Mouse (Mus musculus) heart, embryonic 12.5 days (tissue): ENCODE measurements at regions not wholly inside any gene's neighbourhood (a gene's known extent, or its start where the extent isn't known, plus 50 kb on each side); places are given as distances from the start of the nearest gene placed in this dataset.

Experiments used
- ATAC-seq: fragments of 200-750 bp; cut with Nextera tagmentation; 2 replicates; pipeline ENCODE4 v1.8.0; 2017; ENCODE audit warnings: moderate TSS enrichment, moderate library complexity; ENCODE audit not compliant: insufficient number of reproducible peaks, low FRiP score
- H3K27ac ChIP-seq: fragments of 300-500 bp; sonication (generic); 2 replicates; pipeline ENCODE4 v1.5.1; 2016; ENCODE audit warnings: mild to moderate bottlenecking, moderate library complexity; ENCODE audit not compliant: poor library complexity, severe bottlenecking
- H3K27me3 ChIP-seq: fragments of 300-500 bp; sonication (generic); replicated peaks from 2 replicates; pipeline ENCODE4 v1.6.1; 2016; ENCODE audit warnings: mild to moderate bottlenecking, moderate library complexity
- H3K36me3 ChIP-seq: fragments of 300-500 bp; sonication (generic); 2 replicates; pipeline ENCODE4 v1.6.1; 2016; ENCODE audit warnings: mild to moderate bottlenecking, moderate library complexity
- H3K4me1 ChIP-seq: fragments of 300-500 bp; sonication (generic); replicated peaks from 2 replicates; pipeline ENCODE4 v1.6.1; 2016; ENCODE audit warnings: mild to moderate bottlenecking
- H3K4me2 ChIP-seq: fragments of 300-500 bp; sonication (generic); 2 replicates; pipeline ENCODE4 v1.6.1; 2016; ENCODE audit warnings: mild to moderate bottlenecking, moderate library complexity
- H3K4me3 ChIP-seq: fragments of 300-500 bp; sonication (generic); 2 replicates; pipeline ENCODE4 v1.5.1; 2016; ENCODE audit warnings: mild to moderate bottlenecking
- H3K9ac ChIP-seq: fragments of 300-500 bp; sonication (generic); 2 replicates; pipeline ENCODE4 v1.6.1; 2016; ENCODE audit warnings: mild to moderate bottlenecking, moderate library complexity
- H3K9me3 ChIP-seq: fragments of 300-500 bp; sonication (generic); replicated peaks from 2 replicates; pipeline ENCODE4 v1.6.1; 2016; ENCODE audit warnings: mild to moderate bottlenecking, moderate library complexity
- WGBS: fragments of 180-500 bp; shearing (Covaris S2); methylation state at CpG from one replicate; pipeline ENCODE4 v1.1.7; 2016; 5-methylcytosine and 5-hydroxymethylcytosine counted together

GRCm38 (mm10) chr3:103490966-103491365 is 84.1 kb upstream of the Syt6 start:
- Histone ChIP-seq H3K27me3 (no peaks in the 10 kb centered on the region), H3K27ac (no peak overlapping the region), H3K9ac (no peak overlapping the region), H3K4me1 (no peaks in the 10 kb centered on the region), H3K4me2 (no peak overlapping the region), H3K4me3 (no peak overlapping the region), H3K36me3 (no peaks in the 10 kb centered on the region), H3K9me3 (no peaks in the 10 kb centered on the region)
- WGBS, result 76% methylated on average over 4 of the region's 4 CpGs
- no peak for ATAC-seq

DNA sequence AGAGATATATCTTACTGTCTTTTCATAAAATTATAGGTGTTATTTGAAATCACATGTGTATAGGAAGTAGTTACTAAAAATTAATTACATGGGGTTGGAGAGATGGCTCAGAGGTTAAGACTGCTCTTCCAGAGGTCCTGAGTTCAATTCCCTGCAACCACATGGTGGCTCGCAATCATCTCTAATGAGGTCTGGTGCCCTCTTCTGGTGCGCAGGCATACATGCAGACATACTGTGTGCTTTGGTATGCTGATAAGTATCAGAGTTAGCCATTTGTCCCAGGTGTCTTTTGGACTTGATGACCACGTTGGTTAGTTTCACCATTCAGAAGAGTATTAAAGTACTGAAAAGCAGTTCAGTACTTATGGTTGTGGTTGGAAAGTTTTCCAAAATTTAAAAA is 82.8 kb upstream of the Syt6 start:
- no peaks in the 10 kb centered on the region for H3K36me3 ChIP-seq
- no peaks in the 10 kb centered on the region for H3K4me1 ChIP-seq
- H3K9me3 ChIP-seq, result no peaks in the 10 kb centered on the region
- H3K27ac ChIP-seq, result no peak overlapping the region
- no peaks in the 10 kb centered on the region for H3K27me3 ChIP-seq
- no peak overlapping the region for H3K4me2 ChIP-seq
- no peak overlapping the region for H3K4me3 ChIP-seq
- 63% methylated on average over 3 of the region's 3 CpGs for WGBS
- ATAC-seq, result no peak
- no peak overlapping the region for H3K9ac ChIP-seq

DNA sequence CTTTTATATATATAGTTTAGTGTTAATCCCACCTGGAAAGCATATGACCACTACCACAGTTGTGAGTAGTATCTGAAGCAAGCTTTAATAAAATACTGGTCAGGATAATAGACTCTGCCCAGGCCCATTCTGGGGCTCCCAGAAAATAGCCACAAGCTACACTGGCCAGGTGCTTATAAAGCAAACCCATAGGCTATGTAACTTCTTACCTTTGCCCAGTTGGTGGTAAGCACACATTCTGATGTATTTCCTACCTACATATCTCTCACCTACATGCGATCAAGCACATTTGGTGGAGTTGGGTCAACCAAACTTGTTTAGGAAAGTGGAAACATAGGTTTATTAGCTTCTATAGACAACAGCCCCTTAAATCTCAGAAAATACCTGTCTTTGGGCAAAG is 81.4 kb upstream of the Syt6 start:
- H3K4me1 ChIP-seq, result no peaks in the 10 kb centered on the region
- H3K9ac ChIP-seq, result no peak overlapping the region
- no peak for ATAC-seq
- no peak overlapping the region for H3K27ac ChIP-seq
- no peaks in the 10 kb centered on the region for H3K36me3 ChIP-seq
- H3K9me3 ChIP-seq, result no peaks in the 10 kb centered on the region
- H3K27me3 ChIP-seq, result no peaks in the 10 kb centered on the region
- H3K4me2 ChIP-seq, result no peak overlapping the region
- no peak overlapping the region for H3K4me3 ChIP-seq
- WGBS, result 91% methylated on average over 1 of the region's 1 CpGs

DNA sequence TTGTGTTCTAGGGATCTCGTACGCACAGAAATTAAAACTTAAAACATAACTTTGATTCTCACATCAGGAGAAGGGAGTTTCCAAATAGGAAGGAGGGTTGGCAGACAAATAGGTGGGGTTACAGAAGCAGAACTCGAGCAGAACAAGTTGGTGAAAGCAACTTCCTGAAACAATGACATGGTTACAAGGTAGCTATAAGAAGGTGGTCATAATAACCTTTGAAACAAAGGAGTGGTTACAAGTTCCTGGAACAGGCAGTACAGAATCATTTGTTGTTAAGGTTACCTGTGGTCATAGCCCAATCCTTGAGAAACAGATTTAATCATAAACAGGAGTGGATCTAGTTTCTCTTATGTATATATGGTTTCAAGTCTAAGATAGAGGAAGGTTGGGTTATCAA is 81.0 kb upstream of the Syt6 start:
- no peak for ATAC-seq
- H3K9me3 ChIP-seq, result no peaks in the 10 kb centered on the region
- no peaks in the 10 kb centered on the region for H3K27me3 ChIP-seq
- no peaks in the 10 kb centered on the region for H3K36me3 ChIP-seq
- no peak overlapping the region for H3K9ac ChIP-seq
- no peak overlapping the region for H3K4me3 ChIP-seq
- no peak overlapping the region for H3K27ac ChIP-seq
- no peak overlapping the region for H3K4me2 ChIP-seq
- 78% methylated on average over 3 of the region's 3 CpGs for WGBS
- H3K4me1 ChIP-seq, result no peaks in the 10 kb centered on the region

GRCm38 (mm10) chr3:103496083-103496482 is 78.9 kb upstream of the Syt6 start:
- no peak for ATAC-seq
- Histone ChIP-seq H3K27ac (no peak overlapping the region), H3K4me3 (no peak overlapping the region), H3K36me3 (no peaks in the 10 kb centered on the region), H3K27me3 (no peaks in the 10 kb centered on the region), H3K4me2 (no peak overlapping the region), H3K9ac (no peak overlapping the region), H3K4me1 (no peaks in the 10 kb centered on the region), H3K9me3 (no peaks in the 10 kb centered on the region)
- 76% methylated on average over 6 of the region's 6 CpGs for WGBS

- H3K4me2 ChIP-seq, result no peak overlapping the region
- H3K4me1 ChIP-seq, result no peaks in the 10 kb centered on the region
- H3K27ac ChIP-seq, result no peak overlapping the region
- H3K4me3 ChIP-seq, result no peak overlapping the region
- H3K27me3 ChIP-seq, result no peaks in the 10 kb centered on the region
- no peak overlapping the region for H3K9ac ChIP-seq
- ATAC-seq, result no peak
- 77% methylated on average over 3 of the region's 3 CpGs for WGBS
- H3K9me3 ChIP-seq, result no peaks in the 10 kb centered on the region
- H3K36me3 ChIP-seq, result no peaks in the 10 kb centered on the region
Observed at GRCm38 (mm10) chr3:103496683-103497082, 78.3 kb upstream of the Syt6 start.

- ATAC-seq, result no peak
- Histone ChIP-seq H3K27ac (no peak overlapping the region), H3K4me2 (no peak overlapping the region), H3K27me3 (no peaks in the 10 kb centered on the region), H3K36me3 (no peaks in the 10 kb centered on the region), H3K4me3 (no peak overlapping the region), H3K4me1 (no peaks in the 10 kb centered on the region), H3K9ac (no peak overlapping the region), H3K9me3 (no peaks in the 10 kb centered on the region)
- 85% methylated on average over 3 of the region's 3 CpGs for WGBS
Observed at GRCm38 (mm10) chr3:103497696-103498095, 77.3 kb upstream of the Syt6 start.

GRCm38 (mm10) chr3:103498458-103498857 is 76.6 kb upstream of the Syt6 start:
- no peak overlapping the region for H3K4me3 ChIP-seq
- ATAC-seq, result no peak
- H3K36me3 ChIP-seq, result no peaks in the 10 kb centered on the region
- H3K9me3 ChIP-seq, result no peaks in the 10 kb centered on the region
- no peaks in the 10 kb centered on the region for H3K4me1 ChIP-seq
- H3K9ac ChIP-seq, result no peak overlapping the region
- no peak overlapping the region for H3K4me2 ChIP-seq
- H3K27me3 ChIP-seq, result no peaks in the 10 kb centered on the region
- no peak overlapping the region for H3K27ac ChIP-seq
- WGBS, result 83% methylated on average over 4 of the region's 4 CpGs

DNA sequence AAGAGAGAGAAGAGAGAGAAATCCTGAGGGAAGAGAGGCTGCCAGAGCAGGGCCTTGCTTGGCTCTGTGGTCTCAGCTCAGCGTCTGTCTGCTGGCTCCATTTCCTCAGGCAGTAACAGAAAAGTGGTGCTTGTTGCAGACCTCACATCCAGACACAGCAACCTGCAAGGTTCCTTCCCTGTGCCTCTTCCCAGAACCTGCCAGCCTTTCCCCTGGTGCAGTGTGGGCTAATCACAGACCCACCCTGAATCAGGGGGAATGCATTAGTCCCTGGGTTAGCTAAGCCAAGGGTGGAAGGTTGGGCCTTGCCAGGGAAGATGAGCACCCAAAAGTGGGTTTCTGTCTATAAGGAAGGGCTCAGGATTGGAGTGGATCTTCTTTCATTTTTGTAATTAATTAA is 75.2 kb upstream of the Syt6 start:
- Histone ChIP-seq H3K4me2 (no peak overlapping the region), H3K4me1 (no peaks in the 10 kb centered on the region), H3K9me3 (no peaks in the 10 kb centered on the region), H3K27ac (no peak overlapping the region), H3K9ac (no peak overlapping the region), H3K36me3 (no peaks in the 10 kb centered on the region), H3K4me3 (no peak overlapping the region), H3K27me3 (no peaks in the 10 kb centered on the region)
- WGBS, result 63% methylated on average over 1 of the region's 1 CpGs
- no peak for ATAC-seq

GRCm38 (mm10) chr3:103500366-103500765 is 74.7 kb upstream of the Syt6 start:
- no peaks in the 10 kb centered on the region for H3K36me3 ChIP-seq
- H3K27ac ChIP-seq, result no peak overlapping the region
- no peak overlapping the region for H3K4me2 ChIP-seq
- H3K9me3 ChIP-seq, result no peaks in the 10 kb centered on the region
- no peaks in the 10 kb centered on the region for H3K27me3 ChIP-seq
- no peak overlapping the region for H3K9ac ChIP-seq
- no peak for ATAC-seq
- 65% methylated on average over 4 of the region's 4 CpGs for WGBS
- no peak overlapping the region for H3K4me3 ChIP-seq
- no peaks in the 10 kb centered on the region for H3K4me1 ChIP-seq

DNA sequence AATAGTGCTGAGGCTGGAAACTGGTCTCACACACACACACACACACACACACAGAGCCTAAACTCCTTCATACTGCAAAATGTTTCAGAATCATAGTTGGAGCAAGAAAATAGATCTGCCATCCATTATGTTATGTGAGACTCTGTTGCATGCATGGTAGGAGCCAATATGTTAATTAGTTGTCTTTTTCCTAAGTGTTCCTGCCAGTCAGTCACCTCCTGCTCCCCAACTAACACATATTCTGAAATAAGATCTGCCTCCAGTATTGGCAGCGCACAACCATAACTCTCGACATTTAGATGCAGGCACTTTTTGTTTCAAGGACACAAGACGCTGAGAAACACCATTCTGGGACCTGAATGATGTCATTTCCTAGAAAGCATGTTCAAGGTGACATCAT is 70.9 kb upstream of the Syt6 start:
- WGBS, result 75% methylated on average over 3 of the region's 3 CpGs
- Histone ChIP-seq H3K27me3 (no peaks in the 10 kb centered on the region), H3K36me3 (no peaks in the 10 kb centered on the region), H3K4me1 (no peaks in the 10 kb centered on the region), H3K9ac (no peak overlapping the region), H3K9me3 (no peaks in the 10 kb centered on the region), H3K4me2 (no peak overlapping the region), H3K27ac (no peak overlapping the region), H3K4me3 (no peak overlapping the region)
- no peak for ATAC-seq

- no peaks in the 10 kb centered on the region for H3K27me3 ChIP-seq
- no peak for ATAC-seq
- no peak overlapping the region for H3K4me2 ChIP-seq
- 58% methylated on average over 6 of the region's 6 CpGs for WGBS
- no peak overlapping the region for H3K9ac ChIP-seq
- H3K9me3 ChIP-seq, result no peaks in the 10 kb centered on the region
- H3K36me3 ChIP-seq, result no peaks in the 10 kb centered on the region
- no peaks in the 10 kb centered on the region for H3K4me1 ChIP-seq
- no peak overlapping the region for H3K4me3 ChIP-seq
- no peak overlapping the region for H3K27ac ChIP-seq
Observed at GRCm38 (mm10) chr3:103513411-103513810, 61.6 kb upstream of the Syt6 start.
